Comparison of ENCODE assay signal across 8 mouse cellular contexts in the genomic region with DNA sequence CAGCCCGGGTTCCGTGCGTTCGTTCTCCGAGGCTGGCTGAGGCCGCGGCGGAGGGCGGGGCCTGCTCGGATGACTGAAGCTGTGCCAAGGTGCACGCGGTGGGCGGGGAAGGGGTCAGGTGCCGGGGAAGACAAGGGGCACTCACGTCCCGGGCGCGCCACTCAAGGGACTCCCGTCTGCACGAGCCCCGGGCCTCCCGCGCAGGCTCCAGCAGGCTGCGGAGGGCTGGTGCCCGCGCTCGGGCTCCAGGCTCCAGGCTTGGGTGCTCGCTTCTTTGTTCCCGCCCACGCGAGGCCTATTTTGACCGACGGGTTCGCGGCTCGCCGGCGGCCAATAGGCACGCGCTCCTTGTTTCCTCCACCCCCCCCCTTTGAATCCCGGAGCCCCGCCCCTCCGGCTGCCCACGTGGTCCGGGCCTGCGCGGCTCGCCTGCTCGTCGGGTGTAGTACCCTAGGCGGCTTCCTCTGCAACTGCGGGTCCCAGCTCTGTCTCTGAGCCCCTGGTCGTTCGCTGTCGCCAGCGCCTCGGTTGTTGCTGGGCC. TPM values are rescaled to one million over a fixed set of nuclear protein-coding genes. Genes with fewer than 3 reads are reported as not detected.
DNase-seq lines count a peak whose midpoint lies in the region; ATAC-seq lines count a peak whose summit lies in the region.

A gene (minus strand): TSS at position 63 of the 541 bp plus-strand sequence.
A gene (plus strand): TSS at position 384 of the 541 bp plus-strand sequence.

- H3K4me1 ChIP-seq in forebrain, embryonic 10.5 days = peaks cover 49% of the 10 kb centered on the region
- peaks cover 47% of the 10 kb centered on the region for H3K4me1 ChIP-seq in heart, embryonic 15.5 days (replicated peaks)
- H3K4me1 ChIP-seq in liver, embryonic 15.5 days (replicated peaks) = peaks cover 64% of the 10 kb centered on the region
- H3K4me1 ChIP-seq in neural tube, embryonic 12.5 days = peaks cover 26% of the 10 kb centered on the region

- H3K4me3 ChIP-seq in forebrain, embryonic 10.5 days = peak within 1 kb of the TSS; percentile 97
- peak within 1 kb of the TSS; percentile 76 for H3K4me3 ChIP-seq in heart, embryonic 15.5 days
- H3K4me3 ChIP-seq in liver, embryonic 15.5 days (replicated peaks) = peak within 1 kb of the TSS; percentile 98
- H3K4me3 ChIP-seq in neural tube, embryonic 12.5 days = peak within 1 kb of the TSS; percentile 78

- H3K27ac ChIP-seq in forebrain, embryonic 10.5 days = peak within 1 kb of the TSS; percentile 100
- H3K27ac ChIP-seq in heart, embryonic 15.5 days = peak within 1 kb of the TSS; percentile 96
- H3K27ac ChIP-seq in liver, embryonic 15.5 days (replicated peaks) = peak within 1 kb of the TSS; percentile 92
- peak within 1 kb of the TSS; percentile 92 for H3K27ac ChIP-seq in neural tube, embryonic 12.5 days

- peak within 1 kb of the TSS; percentile 95 for H3K9ac ChIP-seq in heart, embryonic 15.5 days
- peak within 1 kb of the TSS; percentile 91 for H3K9ac ChIP-seq in liver, embryonic 15.5 days
- peak within 1 kb of the TSS; percentile 100 for H3K9ac ChIP-seq in neural tube, embryonic 12.5 days

- peaks cover 54% of the 10 kb centered on the region for H3K36me3 ChIP-seq in forebrain, embryonic 10.5 days (replicated peaks)
- peaks cover 11% of the 10 kb centered on the region for H3K36me3 ChIP-seq in heart, embryonic 15.5 days
- peaks cover 37% of the 10 kb centered on the region for H3K36me3 ChIP-seq in liver, embryonic 15.5 days (replicated peaks)
- peaks cover 17% of the 10 kb centered on the region for H3K36me3 ChIP-seq in neural tube, embryonic 12.5 days

- WGBS in forebrain, embryonic 10.5 days = under 1% methylated on average over 57 of the region's 57 CpGs
- under 1% methylated on average over 57 of the region's 57 CpGs for WGBS in heart, embryonic 15.5 days
- under 1% methylated on average over 57 of the region's 57 CpGs for WGBS in liver, embryonic 15.5 days (ENCODE audit: insufficient replicate concordance)
- WGBS in neural tube, embryonic 12.5 days = under 1% methylated on average over 57 of the region's 57 CpGs

- no peaks in the 10 kb centered on the region for H3K9me3 ChIP-seq in forebrain, embryonic 10.5 days
- no peaks in the 10 kb centered on the region for H3K9me3 ChIP-seq in heart, embryonic 15.5 days (replicated peaks)
- no peaks in the 10 kb centered on the region for H3K9me3 ChIP-seq in liver, embryonic 15.5 days (replicated peaks)
- H3K9me3 ChIP-seq in neural tube, embryonic 12.5 days = no peaks in the 10 kb centered on the region

- H3K4me2 ChIP-seq in heart, embryonic 15.5 days = peak within 1 kb of the TSS; percentile 88
- H3K4me2 ChIP-seq in liver, embryonic 15.5 days = peak within 1 kb of the TSS; percentile 99
- H3K4me2 ChIP-seq in neural tube, embryonic 12.5 days (replicated peaks) = peak within 1 kb of the TSS; percentile 98

- DNase-seq in c-Kit-negative CD71-positive TER-119-positive erythroid progenitor cells, embryonic 14.5 days (ENCODE audit: low read depth, low spot score) = peak; percentile 92
- DNase-seq in forebrain, embryonic 10.5 days (ENCODE audit: extremely low spot score, low spot score) = peak; percentile 99
- peak; percentile 93 to 96 for DNase-seq in kidney, postnatal 36 days
- peak; percentile 96 for DNase-seq in telencephalon, adult 2 months (ENCODE audit: low read depth, low spot score)

- H3K27me3 ChIP-seq in forebrain, embryonic 10.5 days (ENCODE audit: poor library complexity, severe bottlenecking) = no peaks in the 10 kb centered on the region
- H3K27me3 ChIP-seq in heart, embryonic 15.5 days = no peaks in the 10 kb centered on the region
- no peaks in the 10 kb centered on the region for H3K27me3 ChIP-seq in liver, embryonic 15.5 days
- no peaks in the 10 kb centered on the region for H3K27me3 ChIP-seq in neural tube, embryonic 12.5 days (replicated peaks)

- ATAC-seq in CD4-positive, CD25-positive, alpha-beta regulatory T cell, adult 4 months = peak; percentile 66
- peak; percentile 85 for ATAC-seq in heart, embryonic 15.5 days (replicated peaks; ENCODE audit: insufficient number of reproducible peaks, insufficient read depth, low FRiP score, low read depth)
- peak; percentile 77 for ATAC-seq in liver, embryonic 15.5 days (ENCODE audit: insufficient read depth)
- ATAC-seq in neural tube, embryonic 12.5 days (ENCODE audit: low FRiP score, low read depth) = peak; percentile 89

RNA-seq across cellular contexts. Expression of the first gene that starts in this region (rescaled TPM):
- 100 to 1,000 TPM; 120 to 126 TPM for polyA plus RNA-seq in CD4-positive, CD25-positive, alpha-beta regulatory T cell, adult 4 months (2017; shearing (Covaris generic))
- polyA plus RNA-seq in forebrain, embryonic 10.5 days (2016; fragmentation: Nextera tagmentation; extraction: Ambion mirVana) = 246 and 247 TPM in 2 replicates
- polyA plus RNA-seq in heart, embryonic 15.5 days (2015; fragmentation: Nextera tagmentation; extraction: Ambion mirVana) = 77.5 and 93.8 TPM in 2 replicates
- 46.6 and 47.0 TPM in 2 replicates for polyA plus RNA-seq in liver, embryonic 15.5 days (2015; fragmentation: Nextera tagmentation; extraction: Ambion mirVana)
- polyA plus RNA-seq in neural tube, embryonic 12.5 days (2016; fragmentation: Nextera tagmentation; extraction: Ambion mirVana) = 245 and 268 TPM in 2 replicates

RNA-seq across cellular contexts. Expression of the second gene that starts in this region (rescaled TPM):
- 10 to 100 TPM; 30.4 to 31.8 TPM for polyA plus RNA-seq in CD4-positive, CD25-positive, alpha-beta regulatory T cell, adult 4 months (2017; shearing (Covaris generic))
- 62.8 and 66.9 TPM in 2 replicates for polyA plus RNA-seq in forebrain, embryonic 10.5 days (2016; fragmentation: Nextera tagmentation; extraction: Ambion mirVana)
- 22.7 and 28.7 TPM in 2 replicates for polyA plus RNA-seq in heart, embryonic 15.5 days (2015; fragmentation: Nextera tagmentation; extraction: Ambion mirVana)
- 15.4 and 17.2 TPM in 2 replicates for polyA plus RNA-seq in liver, embryonic 15.5 days (2015; fragmentation: Nextera tagmentation; extraction: Ambion mirVana)
- 40.1 and 40.4 TPM in 2 replicates for polyA plus RNA-seq in neural tube, embryonic 12.5 days (2016; fragmentation: Nextera tagmentation; extraction: Ambion mirVana)

Comparison
In these comparisons a context has a peak if more than half of its experiments do, and no peak if none do; other contexts are left out.
1. Peak in every context shown above with its lines: DNase-seq, ATAC-seq, H3K4me3 ChIP-seq and H3K27ac ChIP-seq.